Mouse (Mus musculus) heart, embryonic 15.5 days (tissue): ENCODE measurements around the gene Gm20604. TPM values are rescaled to one million over a fixed set of nuclear protein-coding genes. Genes with fewer than 3 reads are reported as not detected.

ENCODE experiments used
- ATAC-seq: fragments of 200-750 bp; cut with Nextera tagmentation; replicated peaks from 2 replicates; pipeline ENCODE4 v1.8.0; 2017; ENCODE audit warnings: low read depth, moderate TSS enrichment; ENCODE audit not compliant: insufficient number of reproducible peaks, insufficient read depth, low FRiP score
- H3K27ac ChIP-seq: fragments of 300-500 bp; sonication (generic); 2 replicates; pipeline ENCODE4 v1.5.1; 2015; ENCODE audit warnings: mild to moderate bottlenecking, inconsistent platforms
- H3K27me3 ChIP-seq: fragments of 300-500 bp; sonication (generic); 2 replicates; pipeline ENCODE4 v1.6.1; 2015; ENCODE audit warnings: inconsistent platforms
- H3K36me3 ChIP-seq: fragments of 300-500 bp; sonication (generic); 2 replicates; pipeline ENCODE4 v1.6.1; 2015; ENCODE audit warnings: mild to moderate bottlenecking, inconsistent platforms
- H3K4me1 ChIP-seq: fragments of 300-500 bp; sonication (generic); replicated peaks from 2 replicates; pipeline ENCODE4 v1.6.1; 2015; ENCODE audit warnings: inconsistent platforms
- H3K4me2 ChIP-seq: fragments of 300-500 bp; sonication (generic); 2 replicates; pipeline ENCODE4 v1.6.1; 2015; ENCODE audit warnings: inconsistent platforms, mild to moderate bottlenecking, moderate library complexity
- H3K4me3 ChIP-seq: fragments of 300-500 bp; sonication (generic); 2 replicates; pipeline ENCODE4 v1.5.1; 2015; ENCODE audit warnings: mild to moderate bottlenecking, inconsistent platforms
- H3K9ac ChIP-seq: fragments of 300-500 bp; sonication (generic); 2 replicates; pipeline ENCODE4 v1.6.1; 2015; ENCODE audit warnings: mild to moderate bottlenecking, inconsistent platforms
- H3K9me3 ChIP-seq: fragments of 300-500 bp; sonication (generic); replicated peaks from 2 replicates; pipeline ENCODE4 v1.6.1; 2016; ENCODE audit warnings: inconsistent platforms
- WGBS: fragments of 180-500 bp; shearing (Covaris S2); methylation state at CpG from one replicate; pipeline ENCODE4 v1.1.7; 2015; ENCODE audit warnings: mixed read lengths; 5-methylcytosine and 5-hydroxymethylcytosine counted together
- polyA plus RNA-seq: library from polyadenylated mRNA; unstranded; fragments of >200 nt; fragmentation: Nextera tagmentation; extraction: Ambion mirVana; gene quantifications from 2 replicates; pipeline ENCODE4 v1.2.1, GENCODE M21; 2015

Gene Gm20604
- polyA plus RNA-seq, 1 experiment from 2014 or later, result 15.6 TPM

DNA sequence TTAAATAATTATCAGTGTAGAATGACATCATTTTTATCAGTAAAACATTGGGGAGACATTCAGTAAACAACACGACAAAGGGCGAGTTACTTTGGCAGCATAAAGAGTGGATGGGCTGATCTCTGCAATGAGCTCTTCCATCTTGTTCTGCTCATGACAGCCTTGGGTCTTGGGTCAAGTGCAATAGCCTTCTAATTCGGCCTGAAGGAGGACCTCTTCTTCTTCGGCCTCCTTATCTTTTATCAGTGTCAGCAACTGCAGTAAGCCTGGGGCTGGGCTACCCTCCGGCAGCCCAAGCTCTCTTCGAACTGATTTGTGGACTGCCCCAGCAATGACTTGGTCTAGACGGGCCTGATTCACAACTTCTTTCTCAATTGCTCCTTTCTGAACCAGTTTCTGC, 16.4 kb downstream of the Gm20604 start:
- Histone ChIP-seq H3K36me3 (peaks cover 11% of the 10 kb centered on the region), H3K4me1 (peaks cover 21% of the 10 kb centered on the region), H3K27me3 (no peaks in the 10 kb centered on the region), H3K4me2 (no peak overlapping the region), H3K9ac (no peak overlapping the region), H3K4me3 (no peak overlapping the region), H3K27ac (no peak overlapping the region), H3K9me3 (no peaks in the 10 kb centered on the region)
- no peak for ATAC-seq
- 57% methylated on average over 7 of the region's 7 CpGs for WGBS

DNA sequence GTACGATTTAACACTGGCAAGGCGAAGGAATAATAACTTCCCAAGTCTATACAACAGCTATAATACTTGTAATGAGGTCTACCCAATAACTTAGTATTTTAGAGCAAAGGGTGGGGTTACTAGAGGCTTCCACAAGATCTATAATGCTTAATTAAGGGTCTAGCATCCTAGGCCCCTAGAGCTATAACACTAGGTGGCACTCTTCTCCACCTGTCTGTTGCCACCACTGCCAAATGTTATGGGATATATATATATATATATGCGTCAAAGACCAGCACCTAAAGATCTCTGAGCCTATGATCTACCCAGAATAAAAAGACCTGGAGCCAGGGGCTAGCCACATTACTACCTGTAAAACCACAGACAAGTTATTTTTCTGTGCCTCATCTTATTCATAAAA, 18.2 kb downstream of the Gm20604 start:
- no peaks in the 10 kb centered on the region for H3K27me3 ChIP-seq
- no peak overlapping the region for H3K9ac ChIP-seq
- ATAC-seq, result no peak
- H3K4me2 ChIP-seq, result no peak overlapping the region
- no peaks in the 10 kb centered on the region for H3K36me3 ChIP-seq
- no peaks in the 10 kb centered on the region for H3K9me3 ChIP-seq
- H3K27ac ChIP-seq, result no peak overlapping the region
- no peak overlapping the region for H3K4me3 ChIP-seq
- WGBS, result 68% methylated on average over 3 of the region's 3 CpGs
- H3K4me1 ChIP-seq, result peaks cover 19% of the 10 kb centered on the region

DNA sequence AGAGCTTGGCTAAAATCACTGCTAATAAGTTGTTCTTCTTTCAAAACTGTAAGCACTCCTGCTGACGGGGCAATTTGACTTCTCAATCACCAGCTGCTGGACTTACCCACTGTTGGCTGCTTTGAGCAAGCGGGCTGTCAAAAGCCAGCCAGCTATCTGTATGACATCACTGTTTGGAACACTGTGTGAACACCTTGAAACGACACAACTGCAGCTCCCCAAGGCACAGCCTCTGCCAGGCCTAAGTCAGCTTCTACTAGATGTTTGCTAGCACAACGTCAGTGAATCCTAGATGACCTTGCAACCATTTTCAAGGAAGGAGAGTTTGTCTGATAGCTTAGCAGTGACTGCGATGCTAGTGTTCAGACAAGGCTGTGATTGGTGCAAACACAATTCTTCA, 19.4 kb downstream of the Gm20604 start:
- Histone ChIP-seq H3K4me3 (no peak overlapping the region), H3K27ac (no peak overlapping the region), H3K9ac (no peak overlapping the region), H3K36me3 (no peaks in the 10 kb centered on the region), H3K4me1 (peaks cover 10% of the 10 kb centered on the region), H3K27me3 (no peaks in the 10 kb centered on the region), H3K9me3 (no peaks in the 10 kb centered on the region), H3K4me2 (no peak overlapping the region)
- 46% methylated on average over 5 of the region's 5 CpGs for WGBS
- ATAC-seq, result no peak

DNA sequence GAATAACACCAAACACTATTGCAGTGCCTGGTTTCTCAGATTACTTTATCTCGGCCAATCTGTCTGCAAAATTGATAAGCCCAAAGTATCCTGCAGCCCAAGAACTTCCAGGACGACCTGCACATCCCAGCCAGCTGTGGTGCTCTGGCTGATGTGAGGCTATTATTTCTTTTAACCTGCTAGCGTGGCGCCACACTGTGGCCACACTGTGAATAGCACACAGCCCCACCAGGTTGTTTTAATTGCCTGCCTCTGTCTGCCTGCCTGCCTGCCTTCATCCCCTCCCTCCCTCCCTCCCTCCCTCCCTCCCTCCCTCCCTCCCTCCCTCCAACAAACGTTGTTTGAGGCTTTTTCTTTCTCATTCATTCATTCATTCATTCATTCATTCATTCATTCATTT, 25.1 kb downstream of the Gm20604 start:
- H3K4me3 ChIP-seq, result no peak overlapping the region
- no peaks in the 10 kb centered on the region for H3K9me3 ChIP-seq
- H3K9ac ChIP-seq, result no peak overlapping the region
- no peaks in the 10 kb centered on the region for H3K27me3 ChIP-seq
- no peak for ATAC-seq
- H3K27ac ChIP-seq, result no peak overlapping the region
- H3K36me3 ChIP-seq, result no peaks in the 10 kb centered on the region
- peaks cover 19% of the 10 kb centered on the region for H3K4me1 ChIP-seq
- no peak overlapping the region for H3K4me2 ChIP-seq
- WGBS, result 10% methylated on average over 5 of the region's 5 CpGs

DNA sequence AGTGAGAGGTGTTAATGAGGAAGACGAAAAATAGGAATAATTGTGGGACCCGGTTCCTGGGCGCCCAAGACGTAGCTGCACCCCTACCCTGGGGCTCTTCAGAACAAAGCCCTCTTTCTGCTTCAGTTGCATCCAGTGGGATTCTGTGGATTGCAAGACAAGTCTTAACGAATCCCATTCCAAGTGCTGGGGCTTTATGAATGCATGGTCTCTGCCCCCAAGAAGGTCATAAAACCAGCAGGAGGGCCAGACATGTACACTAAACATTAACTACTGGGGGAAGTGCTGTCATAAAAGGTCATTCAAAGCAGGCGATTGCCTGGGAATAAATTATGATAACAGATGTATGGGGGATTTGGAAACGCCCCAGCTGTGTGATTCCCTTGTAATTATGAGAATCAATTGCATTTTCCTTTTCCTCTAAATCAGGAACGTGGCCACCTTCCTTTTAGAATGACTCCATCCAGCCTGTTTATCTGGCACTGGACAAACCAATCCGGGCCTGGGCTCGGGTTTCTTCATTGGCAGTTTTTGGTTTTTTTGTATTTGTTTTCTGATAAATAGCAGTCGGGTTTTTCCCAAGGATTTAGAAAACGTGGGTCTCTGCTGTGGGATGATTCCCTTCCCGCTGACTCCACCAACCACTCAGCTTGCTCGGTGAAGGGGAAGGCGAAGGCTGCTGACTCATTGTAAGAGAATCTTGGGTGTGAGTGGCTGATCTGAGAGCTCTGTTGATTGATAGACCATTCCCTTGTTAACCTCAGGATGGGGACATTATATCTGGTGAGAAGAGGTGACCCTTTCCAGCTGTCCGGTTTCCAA, 27.5 kb downstream of the Gm20604 start:
- WGBS, result 37% methylated on average over 16 of the region's 16 CpGs
- H3K4me2 ChIP-seq, result peak overlapping the region; percentile 52
- no peak for ATAC-seq
- H3K27me3 ChIP-seq, result no peaks in the 10 kb centered on the region
- no peak overlapping the region for H3K9ac ChIP-seq
- no peaks in the 10 kb centered on the region for H3K9me3 ChIP-seq
- H3K4me1 ChIP-seq, result peaks cover 19% of the 10 kb centered on the region
- 0 out of 2 replicates have a peak overlapping the region, but pooled peaks have one; percentile 8 for H3K27ac ChIP-seq
- H3K36me3 ChIP-seq, result no peaks in the 10 kb centered on the region
- no peak overlapping the region for H3K4me3 ChIP-seq

DNA sequence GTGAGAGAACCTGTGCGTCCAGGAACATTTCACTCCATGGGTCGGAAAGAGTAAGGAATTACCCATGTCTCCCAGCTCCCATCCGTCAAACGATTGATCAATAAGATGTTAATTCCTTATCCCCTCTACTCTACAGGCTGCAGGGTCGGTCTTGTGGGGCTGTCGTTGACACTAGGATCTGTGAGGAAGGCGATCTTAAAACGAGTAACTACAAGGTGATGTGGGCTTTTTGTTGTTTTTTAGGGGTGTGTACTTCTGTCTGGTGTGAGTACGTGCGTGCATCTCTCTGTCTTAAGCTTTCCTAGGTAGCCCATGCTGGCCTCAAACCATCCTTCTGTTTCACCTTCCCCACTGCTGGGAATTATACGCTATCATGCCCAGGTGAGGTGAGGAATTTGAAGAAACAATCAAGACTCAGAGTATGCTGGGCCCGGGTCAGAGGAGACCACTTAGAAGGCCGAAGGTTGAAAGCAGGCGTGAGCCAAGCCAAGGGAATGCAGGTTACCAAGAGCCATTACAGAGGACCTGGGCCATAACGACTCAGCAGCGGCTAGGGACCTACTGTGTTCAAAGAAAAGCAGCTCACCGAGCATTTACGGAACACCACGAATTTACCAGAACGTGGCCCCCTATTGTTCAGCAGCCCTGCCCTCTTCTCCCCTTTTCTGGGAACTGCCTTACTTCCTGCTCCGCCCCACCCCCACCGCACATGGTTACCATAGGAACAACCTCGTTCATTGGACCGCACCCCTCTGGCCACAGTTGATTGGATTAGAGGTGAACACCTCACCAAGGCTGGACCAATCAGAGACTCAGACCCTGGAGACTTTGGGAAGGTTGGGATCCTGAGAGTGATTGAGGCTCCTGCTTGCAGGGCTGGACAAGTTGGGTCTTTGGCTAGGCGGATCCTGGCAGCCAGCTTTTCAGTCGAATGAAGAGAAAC, 28.3 kb downstream of the Gm20604 start:
- no peaks in the 10 kb centered on the region for H3K9me3 ChIP-seq
- peak overlapping the region; percentile 25 for H3K4me3 ChIP-seq
- WGBS, result 36% methylated on average over 26 of the region's 26 CpGs
- H3K9ac ChIP-seq, result no peak overlapping the region
- H3K27ac ChIP-seq, result no peak overlapping the region
- peaks cover 19% of the 10 kb centered on the region for H3K4me1 ChIP-seq
- no peaks in the 10 kb centered on the region for H3K36me3 ChIP-seq
- peak; percentile 84 for ATAC-seq
- H3K27me3 ChIP-seq, result no peaks in the 10 kb centered on the region
- peak overlapping the region; percentile 52 for H3K4me2 ChIP-seq

DNA sequence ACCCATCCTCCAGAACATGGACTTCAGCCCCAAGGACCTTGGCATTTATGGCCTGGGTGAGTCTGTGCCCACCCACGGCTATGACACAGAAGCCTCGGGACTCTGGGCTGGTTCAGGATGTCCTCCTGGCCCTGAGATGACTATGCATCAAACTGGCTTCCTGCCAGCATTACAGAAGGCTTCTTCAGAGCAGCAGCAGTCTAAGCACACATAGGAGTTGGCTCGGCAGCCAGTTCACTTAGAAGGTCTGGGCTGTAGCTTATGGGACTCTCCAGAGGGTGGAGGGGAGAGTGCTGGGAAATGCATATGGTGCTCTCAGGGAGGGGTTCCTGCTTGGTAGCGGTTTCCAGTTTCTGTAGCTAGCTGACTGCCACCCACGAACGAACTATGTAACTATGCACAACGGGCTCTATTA, 32.7 kb downstream of the Gm20604 start:
- WGBS, result 68% methylated on average over 7 of the region's 7 CpGs
- Histone ChIP-seq H3K9me3 (no peaks in the 10 kb centered on the region), H3K4me3 (no peak overlapping the region), H3K4me1 (peaks cover 8% of the 10 kb centered on the region), H3K27me3 (no peaks in the 10 kb centered on the region), H3K36me3 (no peaks in the 10 kb centered on the region), H3K27ac (no peak overlapping the region), H3K4me2 (no peak overlapping the region), H3K9ac (no peak overlapping the region)
- ATAC-seq, result no peak

DNA sequence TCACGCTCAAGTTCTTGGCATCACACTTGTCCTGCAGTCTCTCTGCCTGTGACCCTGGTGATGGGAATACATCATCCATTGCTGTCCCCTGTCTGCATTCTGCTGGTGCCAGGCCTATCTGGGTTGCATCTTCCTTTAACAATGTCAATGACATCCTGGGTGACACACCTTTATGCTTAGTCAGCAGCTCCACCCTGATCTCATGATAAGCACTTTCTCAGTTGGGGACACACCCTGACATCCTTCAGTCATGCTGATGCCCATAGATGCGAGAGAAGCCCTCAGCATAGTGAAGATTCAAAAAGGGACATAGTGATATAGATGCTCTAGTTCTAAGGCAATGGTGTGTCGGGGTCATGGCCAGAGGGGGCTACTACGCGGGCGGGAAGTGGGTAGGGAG, 33.3 kb downstream of the Gm20604 start:
- Histone ChIP-seq H3K27ac (no peak overlapping the region), H3K9me3 (no peaks in the 10 kb centered on the region), H3K4me1 (peaks cover 2% of the 10 kb centered on the region), H3K36me3 (no peaks in the 10 kb centered on the region), H3K4me2 (no peak overlapping the region), H3K9ac (no peak overlapping the region), H3K4me3 (no peak overlapping the region), H3K27me3 (no peaks in the 10 kb centered on the region)
- no peak for ATAC-seq
- WGBS, result 92% methylated on average over 6 of the region's 6 CpGs

DNA sequence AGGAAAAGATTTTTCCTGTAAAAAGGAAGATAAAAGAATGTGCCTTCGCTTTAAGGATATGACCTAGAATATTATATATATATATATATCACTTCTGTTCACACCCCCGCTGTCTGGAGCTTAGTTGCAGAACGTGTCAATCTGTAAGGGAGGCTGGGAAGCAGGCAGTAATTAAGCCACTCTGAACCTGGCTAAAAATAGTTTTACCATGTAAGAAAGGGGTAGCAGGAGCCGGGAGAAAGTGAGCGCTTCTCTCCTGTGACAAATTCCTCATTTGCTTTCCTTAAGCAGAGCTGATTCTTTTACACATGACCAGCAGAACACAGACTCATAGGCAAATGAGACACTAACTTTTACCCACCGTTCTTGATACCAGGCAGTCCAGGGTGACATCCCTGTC, 34.6 kb downstream of the Gm20604 start:
- Histone ChIP-seq H3K4me1 (peaks cover 4% of the 10 kb centered on the region), H3K27ac (peak overlapping the region; percentile 33; the same call in 1 of the 2 replicates), H3K36me3 (no peaks in the 10 kb centered on the region), H3K27me3 (no peaks in the 10 kb centered on the region), H3K4me2 (no peak overlapping the region), H3K4me3 (no peak overlapping the region), H3K9me3 (no peaks in the 10 kb centered on the region), H3K9ac (no peak overlapping the region)
- no peak for ATAC-seq
- 34% methylated on average over 6 of the region's 6 CpGs for WGBS

DNA sequence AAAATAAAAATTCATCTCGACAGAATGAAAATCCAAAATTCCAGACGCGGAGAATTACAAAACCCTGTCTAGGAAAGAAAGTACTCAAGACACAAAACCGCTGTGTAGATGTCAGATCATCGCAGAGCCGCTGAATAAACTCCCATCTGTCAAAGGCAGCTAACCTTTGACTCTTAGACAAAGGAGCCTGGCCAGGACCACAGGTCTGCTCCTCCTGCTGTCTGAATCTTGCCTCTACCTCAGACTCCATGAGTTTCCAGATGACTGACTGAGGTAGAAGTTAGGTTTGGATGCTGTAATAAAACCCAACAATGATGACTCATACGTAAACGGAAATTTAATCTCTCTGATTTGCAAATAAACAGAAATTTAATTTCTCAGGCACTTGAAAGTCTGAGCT, 35.5 kb downstream of the Gm20604 start:
- H3K9me3 ChIP-seq, result no peaks in the 10 kb centered on the region
- H3K36me3 ChIP-seq, result no peaks in the 10 kb centered on the region
- WGBS, result 74% methylated on average over 8 of the region's 8 CpGs
- no peaks in the 10 kb centered on the region for H3K27me3 ChIP-seq
- ATAC-seq, result no peak
- no peak overlapping the region for H3K4me3 ChIP-seq
- no peak overlapping the region for H3K9ac ChIP-seq
- no peak overlapping the region for H3K4me2 ChIP-seq
- H3K27ac ChIP-seq, result no peak overlapping the region
- H3K4me1 ChIP-seq, result peaks cover 4% of the 10 kb centered on the region

DNA sequence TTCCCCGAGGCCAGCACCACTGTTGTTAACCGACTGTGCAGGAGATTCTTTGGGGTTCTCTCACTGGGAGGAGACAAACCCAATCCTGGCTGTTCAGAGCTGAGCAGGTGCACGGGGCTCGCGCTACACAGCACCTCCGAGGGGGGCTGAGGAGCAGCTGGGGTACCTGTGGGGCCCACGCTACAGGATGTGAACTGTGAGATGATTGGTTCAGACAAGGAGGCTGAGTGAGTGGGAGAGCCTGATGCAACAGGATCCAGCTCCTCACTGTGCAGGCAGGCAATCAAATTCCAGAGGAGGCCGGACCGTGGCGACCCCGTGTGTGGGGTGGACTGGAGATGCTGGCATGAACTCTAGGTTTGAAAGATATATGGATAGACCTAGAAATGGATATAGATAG, 36.0 kb downstream of the Gm20604 start:
- H3K4me3 ChIP-seq, result no peak overlapping the region
- ATAC-seq, result no peak
- no peak overlapping the region for H3K27ac ChIP-seq
- no peaks in the 10 kb centered on the region for H3K9me3 ChIP-seq
- peaks cover 4% of the 10 kb centered on the region for H3K4me1 ChIP-seq
- WGBS, result 60% methylated on average over 11 of the region's 11 CpGs
- H3K27me3 ChIP-seq, result no peaks in the 10 kb centered on the region
- no peak overlapping the region for H3K4me2 ChIP-seq
- no peak overlapping the region for H3K9ac ChIP-seq
- H3K36me3 ChIP-seq, result no peaks in the 10 kb centered on the region
